Mouse (Mus musculus) heart, postnatal 0 days (tissue): ENCODE results near the gene Adamts5. TPM values are rescaled to one million over a fixed set of nuclear protein-coding genes. Genes with fewer than 3 reads are reported as not detected.

Experiments used
- ATAC-seq: fragments of 200-750 bp; cut with Nextera tagmentation; 2 replicates; pipeline ENCODE4 v1.8.0; 2017; ENCODE audit warnings: low read depth, moderate number of reproducible peaks, moderate library complexity; ENCODE audit not compliant: insufficient read depth
- DNase-seq: peaks from one replicate; pipeline ENCODE4 v3.0.0-alpha.2; 2016; ENCODE audit warnings: low spot score
- H3K27ac ChIP-seq: fragments of 300-500 bp; sonication (generic); 2 replicates; pipeline ENCODE4 v1.5.1; 2014; ENCODE audit warnings: low read depth, mild to moderate bottlenecking
- H3K27me3 ChIP-seq: fragments of 300-500 bp; sonication (generic); 2 replicates; pipeline ENCODE4 v1.6.1; 2014; ENCODE audit warnings: low read length, mixed read lengths; ENCODE audit not compliant: control insufficient read depth, insufficient read depth
- H3K36me3 ChIP-seq: fragments of 300-500 bp; sonication (generic); replicated peaks from 2 replicates; pipeline ENCODE4 v1.6.1; 2014; ENCODE audit warnings: low read length, mixed read lengths; ENCODE audit not compliant: control insufficient read depth, insufficient read depth
- H3K4me1 ChIP-seq: fragments of 300-500 bp; sonication (generic); 2 replicates; pipeline ENCODE4 v1.6.1; 2014; ENCODE audit warnings: antibody characterized with exemption; ENCODE audit not compliant: control insufficient read depth, insufficient read depth
- H3K4me2 ChIP-seq: fragments of 300-500 bp; sonication (generic); 2 replicates; pipeline ENCODE4 v1.6.1; 2014; ENCODE audit warnings: low read depth, mild to moderate bottlenecking, low read length, moderate library complexity
- H3K4me3 ChIP-seq: fragments of 300-500 bp; sonication (generic); 2 replicates; pipeline ENCODE4 v1.5.1; 2014; ENCODE audit warnings: low read depth, low read length
- H3K9ac ChIP-seq: fragments of 300-500 bp; sonication (generic); replicated peaks from 2 replicates; pipeline ENCODE4 v1.6.1; 2014; ENCODE audit warnings: low read depth, low read length, mixed read lengths
- H3K9me3 ChIP-seq: fragments of 300-500 bp; sonication (generic); replicated peaks from 2 replicates; pipeline ENCODE4 v1.6.1; 2016; ENCODE audit warnings: low read length; ENCODE audit not compliant: control insufficient read depth
- CTCF ChIP-seq: IDR thresholded peaks from 2 replicates; pipeline ENCODE4 v1.5.1; 2016; ENCODE audit warnings: antibody characterized with exemption, control low read depth, low read depth
- EP300 ChIP-seq: IDR thresholded peaks from 2 replicates; pipeline ENCODE4 v1.6.1; 2016; ENCODE audit warnings: antibody characterized with exemption, low read depth
- WGBS: fragments of 180-500 bp; shearing (Covaris S2); extraction: QIAGEN DNeasy Blood & Tissue Kit; methylation state at CpG from one replicate; pipeline ENCODE4 v1.1.7; 2014; 5-methylcytosine and 5-hydroxymethylcytosine counted together
- polyA plus RNA-seq: library from polyadenylated mRNA; unstranded; fragments of >200 nt; fragmentation: Nextera tagmentation; extraction: Ambion mirVana; gene quantifications from 2 replicates; pipeline ENCODE4 v1.2.1, GENCODE M21; 2015
- total RNA-seq: library from RNA; depleted of rRNA; stranded (reverse); fragments of >200 nt; gene quantifications from 2 replicates; pipeline ENCODE4 v1.2.3, GENCODE M21; 2014; ENCODE audit warnings: low replicate concordance

The Adamts5 gene
- total and polyA plus RNA-seq, 2 experiments from 2014 or later: 3.5 to 3.7 TPM

- WGBS: 52% methylated on average over 2 of the region's 2 CpGs
- no peak overlapping the region for H3K27ac ChIP-seq
- no peak for TF ChIP-seq CTCF
- no peak for TF ChIP-seq EP300
Observed at GRCm38 (mm10) chr16:85871971-85872370, 29.7 kb downstream of the Adamts5 start.

GRCm38 (mm10) chr16:85871248-85871647 lies 30.4 kb downstream of the Adamts5 start:
- H3K27ac ChIP-seq: no peak overlapping the region
- H3K9ac ChIP-seq: no peak overlapping the region
- TF ChIP-seq CTCF (no peak), EP300 (no peak)
- DNase-seq (no peak), ATAC-seq (no peak)
- no peaks in the 10 kb centered on the region for H3K4me1 ChIP-seq
- H3K9me3 ChIP-seq: no peaks in the 10 kb centered on the region
- H3K4me3 ChIP-seq: no peak overlapping the region
- no peak overlapping the region for H3K4me2 ChIP-seq
- H3K27me3 ChIP-seq: no peaks in the 10 kb centered on the region
- H3K36me3 ChIP-seq: no peaks in the 10 kb centered on the region

More at GRCm38 (mm10) chr16:85871971-85872370, 29.7 kb downstream of the Adamts5 start:
- Histone ChIP-seq H3K9ac (no peak overlapping the region), H3K36me3 (no peaks in the 10 kb centered on the region), H3K4me1 (no peaks in the 10 kb centered on the region), H3K4me3 (no peak overlapping the region), H3K4me2 (no peak overlapping the region), H3K9me3 (no peaks in the 10 kb centered on the region), H3K27me3 (no peaks in the 10 kb centered on the region)
- ATAC-seq (no peak), DNase-seq (no peak)

GRCm38 (mm10) chr16:85864691-85865389 lies 36.8 kb downstream of the Adamts5 start:
- Histone ChIP-seq H3K27ac (no peak overlapping the region), H3K27me3 (no peaks in the 10 kb centered on the region), H3K9me3 (no peaks in the 10 kb centered on the region), H3K9ac (no peak overlapping the region), H3K4me1 (no peaks in the 10 kb centered on the region), H3K36me3 (no peaks in the 10 kb centered on the region), H3K4me3 (no peak overlapping the region), H3K4me2 (no peak overlapping the region)
- ATAC-seq: no peak
- no peak for DNase-seq
- no peak for TF ChIP-seq EP300
- no peak for TF ChIP-seq CTCF
- 64% methylated on average over 4 of the region's 4 CpGs for WGBS

DNA sequence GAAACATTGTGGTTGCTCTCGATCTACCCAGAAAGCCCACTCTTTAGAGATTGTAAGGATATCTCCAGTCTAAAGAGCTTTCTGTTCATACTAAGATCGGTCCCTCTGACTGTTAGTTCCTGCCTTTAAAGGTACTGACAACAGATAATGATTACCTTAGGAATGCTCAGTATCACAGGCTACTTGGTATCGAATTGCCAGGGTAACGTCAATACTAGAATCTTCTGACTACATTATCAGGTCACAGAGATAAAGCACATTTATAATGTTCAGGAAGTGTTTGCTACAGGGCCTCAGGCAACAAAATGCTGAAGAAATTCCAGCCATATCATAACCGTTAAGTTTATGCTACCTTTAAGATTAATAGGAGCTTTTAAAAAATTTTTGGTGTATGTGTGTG lies 47.1 kb downstream of the Adamts5 start:
- ATAC-seq: no peak
- no peak overlapping the region for H3K27ac ChIP-seq

DNA sequence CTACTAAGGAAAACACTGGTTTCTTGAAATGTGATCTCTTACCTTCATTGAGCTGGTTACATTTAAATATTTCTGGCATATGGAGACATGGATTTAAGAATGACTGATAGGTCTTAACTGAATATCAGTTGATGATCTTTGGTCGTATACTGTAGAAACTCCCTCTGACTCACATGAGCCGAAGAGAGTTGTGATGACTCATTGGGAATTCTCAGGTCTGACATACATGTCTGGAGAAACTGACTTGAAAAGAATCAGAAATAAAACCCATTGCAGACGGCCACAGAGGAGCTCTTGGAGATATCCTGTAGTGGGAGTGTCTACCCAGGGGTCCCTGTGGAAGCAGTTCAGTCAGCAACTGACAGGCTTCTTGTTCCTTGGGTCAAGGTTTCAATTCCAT lies 74.6 kb downstream of the Adamts5 start:
- H3K27ac ChIP-seq: no peak overlapping the region
- DNase-seq (no peak), ATAC-seq (no peak)
- no peaks in the 10 kb centered on the region for H3K4me1 ChIP-seq
- no peak overlapping the region for H3K4me2 ChIP-seq
- H3K27me3 ChIP-seq: no peaks in the 10 kb centered on the region
- no peak overlapping the region for H3K4me3 ChIP-seq
- H3K9ac ChIP-seq: no peak overlapping the region
- no peaks in the 10 kb centered on the region for H3K9me3 ChIP-seq
- no peaks in the 10 kb centered on the region for H3K36me3 ChIP-seq
- TF ChIP-seq EP300 (no peak), CTCF (no peak)
- 60% methylated on average over 3 of the region's 3 CpGs for WGBS

More for the DNA sequence above, 47.1 kb downstream of the Adamts5 start:
- no peak overlapping the region for H3K9ac ChIP-seq
- H3K27me3 ChIP-seq: no peaks in the 10 kb centered on the region
- H3K4me1 ChIP-seq: no peaks in the 10 kb centered on the region
- no peak for DNase-seq
- no peak overlapping the region for H3K4me2 ChIP-seq
- TF ChIP-seq EP300 (no peak), CTCF (no peak)
- H3K36me3 ChIP-seq: no peaks in the 10 kb centered on the region
- H3K4me3 ChIP-seq: no peak overlapping the region
- 52% methylated on average over 5 of the region's 5 CpGs for WGBS
- no peaks in the 10 kb centered on the region for H3K9me3 ChIP-seq

- no peak overlapping the region for H3K4me2 ChIP-seq
- no peak overlapping the region for H3K4me3 ChIP-seq
- H3K27me3 ChIP-seq: no peaks in the 10 kb centered on the region
- DNase-seq (no peak), ATAC-seq (no peak)
- no peak overlapping the region for H3K27ac ChIP-seq
- no peak for TF ChIP-seq CTCF
- TF ChIP-seq EP300: no peak
- no peaks in the 10 kb centered on the region for H3K4me1 ChIP-seq
- H3K36me3 ChIP-seq: no peaks in the 10 kb centered on the region
- H3K9me3 ChIP-seq: no peaks in the 10 kb centered on the region
- H3K9ac ChIP-seq: no peak overlapping the region
- 48% methylated on average over 5 of the region's 5 CpGs for WGBS
Observed at GRCm38 (mm10) chr16:85822330-85822916, 79.2 kb downstream of the Adamts5 start.
